Mouse (Mus musculus) gastrocnemius, postnatal 36 days (tissue): ENCODE data around the gene Cdk8. TPM values are rescaled to one million over a fixed set of nuclear protein-coding genes. Genes with fewer than 3 reads are reported as not detected.
A peak's percentile ranks its signal among the peaks of the same experiment; 100 is the strongest.

ENCODE experiments used
- DNase-seq, 2 experiments: peaks; one replicate each; pipeline ENCODE4 v3.0.0; 2022
- intact Hi-C: fragments of 180-260 bp; cut with DNase I; formaldehyde crosslinking; loops from one replicate; pipeline ENCODE4 v1.15.1; 2025
- total RNA-seq, 2 experiments: library from RNA; stranded (reverse); gene quantifications; 2 replicates each; pipeline ENCODE4 v1.2.3; 2021

The Cdk8 gene
- total RNA-seq, 2 experiments from 2014 or later, result 15.4 to 16.7 TPM

GRCm38 (mm10) chr5:146307744-146308096 lies 76.7 kb downstream of the Cdk8 start:
- no peak for DNase-seq
- intact Hi-C loops, result no loop called here

- intact Hi-C loops, result no loop called here
- DNase-seq, result no peak
Measured at GRCm38 (mm10) chr5:146314538-146314937, 83.5 kb downstream of the Cdk8 start.

GRCm38 (mm10) chr5:146315268-146315921 lies 84.4 kb downstream of the Cdk8 start:
- DNase-seq, result peak in 1 of 2 experiments; percentile 22
- intact Hi-C loops, result no loop called here

DNA sequence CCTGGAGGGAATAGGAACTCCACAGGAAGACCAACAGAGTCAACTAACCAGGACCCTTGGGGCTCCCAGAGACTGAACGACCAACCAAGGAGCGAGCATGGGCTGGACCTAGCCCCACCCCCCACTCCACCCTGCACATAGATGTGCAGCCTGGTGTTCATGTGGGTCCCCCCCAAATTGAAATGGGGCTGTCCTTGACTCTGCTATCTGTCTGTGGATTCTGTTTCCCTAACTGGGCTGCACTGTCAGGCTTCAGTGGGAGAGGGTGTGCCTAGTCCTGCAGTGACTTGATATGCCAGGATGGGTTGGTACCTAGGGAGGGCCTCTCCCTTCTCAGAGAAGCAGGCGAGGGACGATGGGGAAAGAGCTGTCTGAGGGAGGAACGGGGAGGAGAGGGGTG lies 85.3 kb downstream of the Cdk8 start:
- DNase-seq, result no peak
- intact Hi-C loops, result no loop called here

- intact Hi-C loops, result no loop called here
- DNase-seq, result peak in 1 of 2 experiments; percentile 51
Measured at GRCm38 (mm10) chr5:146318051-146318450, 87.0 kb downstream of the Cdk8 start.

- intact Hi-C loops, result no loop called here
- DNase-seq, result no peak
Measured at GRCm38 (mm10) chr5:146318461-146318860, 87.4 kb downstream of the Cdk8 start.

- intact Hi-C loops, result no loop called here
- DNase-seq, result no peak
Measured at GRCm38 (mm10) chr5:146328941-146329340, 97.9 kb downstream of the Cdk8 start.

- no peak for DNase-seq
- intact Hi-C loops, result no loop called here
Measured at GRCm38 (mm10) chr5:146329541-146329940, 98.5 kb downstream of the Cdk8 start.

GRCm38 (mm10) chr5:146330031-146330764 lies 99.2 kb downstream of the Cdk8 start:
- no peak for DNase-seq
- intact Hi-C loops, result loop anchor here (5.0 kb wide), 1 partner anchor 147 kb away; no protein-coding TSS in a partner anchor

- intact Hi-C loops, result loop anchor here (5.0 kb wide), 1 partner anchor 147 kb away; no protein-coding TSS in a partner anchor
- no peak for DNase-seq
Measured at GRCm38 (mm10) chr5:146330765-146331115, 99.7 kb downstream of the Cdk8 start.

DNA sequence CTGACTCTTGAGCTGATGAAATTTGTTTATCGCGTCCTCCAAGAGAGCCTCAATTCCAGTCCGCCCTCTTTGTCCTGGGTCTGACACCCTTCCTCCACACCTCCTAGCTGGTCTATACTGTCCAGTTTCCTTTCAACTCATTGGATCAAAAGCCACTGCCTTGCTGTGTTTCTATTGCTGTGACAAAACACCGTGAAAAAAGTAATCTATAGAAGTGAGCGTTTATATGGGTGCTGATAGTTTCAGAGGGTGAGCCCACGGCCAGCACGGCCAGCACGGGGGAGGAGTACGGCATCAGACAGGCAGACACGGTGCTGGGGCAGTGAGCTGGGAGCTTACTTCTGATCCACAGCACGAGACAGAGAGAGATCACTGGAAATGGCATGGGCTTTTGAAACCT lies 100.1 kb downstream of the Cdk8 start:
- DNase-seq, result no peak
- intact Hi-C loops, result loop anchor here (5.0 kb wide), 1 partner anchor 146 kb away; no protein-coding TSS in a partner anchor

GRCm38 (mm10) chr5:146332541-146332940 lies 101.5 kb downstream of the Cdk8 start:
- DNase-seq, result no peak
- intact Hi-C loops, result loop anchor here (5.0 kb wide), 1 partner anchor 145 kb away; no protein-coding TSS in a partner anchor

DNA sequence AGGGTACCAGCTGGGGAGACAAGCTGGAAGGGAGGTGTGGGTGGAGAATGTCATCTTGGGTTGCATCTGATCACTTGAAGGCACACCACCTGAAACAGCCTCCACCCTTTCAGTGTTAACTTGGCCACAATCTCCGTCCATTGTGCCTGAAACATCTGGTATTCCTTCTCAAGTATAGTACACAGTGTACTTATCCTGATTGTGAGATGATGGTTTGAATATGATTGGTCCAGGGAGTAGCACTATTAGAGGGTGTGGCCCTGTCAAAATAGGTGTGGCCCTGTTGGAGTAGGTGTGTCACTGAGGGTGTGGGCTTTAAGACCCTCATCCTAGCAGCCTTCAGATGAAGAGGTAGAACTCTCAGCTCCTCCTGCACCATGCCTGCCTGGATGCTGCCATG lies 103.4 kb downstream of the Cdk8 start:
- intact Hi-C loops, result loop anchor here (5.0 kb wide), 1 partner anchor 143 kb away; no protein-coding TSS in a partner anchor

GRCm38 (mm10) chr5:146338064-146338463 lies 107.0 kb downstream of the Cdk8 start:
- intact Hi-C loops, result no loop called here
- DNase-seq, result no peak

More for the DNA sequence above, 103.4 kb downstream of the Cdk8 start:
- no peak for DNase-seq

DNA sequence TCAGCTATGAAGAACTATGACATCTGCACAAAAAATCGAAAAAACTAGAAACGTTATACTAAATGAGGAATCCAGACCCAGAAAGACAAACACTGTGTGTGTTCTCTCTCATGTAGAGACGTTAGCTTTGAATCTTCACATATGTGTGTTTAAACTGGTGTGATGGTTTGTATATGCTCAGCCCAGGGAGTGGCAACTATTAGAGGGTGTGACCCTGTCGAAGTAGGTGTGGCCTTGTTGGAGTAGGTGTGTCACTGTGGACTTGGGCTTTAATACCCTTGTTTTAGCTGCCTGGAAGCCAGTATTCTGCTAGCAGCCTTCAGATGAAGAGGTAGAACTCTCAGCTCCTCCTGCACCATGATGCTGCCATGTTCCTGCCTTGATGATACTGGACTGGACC lies 109.0 kb downstream of the Cdk8 start:
- no peak for DNase-seq
- intact Hi-C loops, result no loop called here

DNA sequence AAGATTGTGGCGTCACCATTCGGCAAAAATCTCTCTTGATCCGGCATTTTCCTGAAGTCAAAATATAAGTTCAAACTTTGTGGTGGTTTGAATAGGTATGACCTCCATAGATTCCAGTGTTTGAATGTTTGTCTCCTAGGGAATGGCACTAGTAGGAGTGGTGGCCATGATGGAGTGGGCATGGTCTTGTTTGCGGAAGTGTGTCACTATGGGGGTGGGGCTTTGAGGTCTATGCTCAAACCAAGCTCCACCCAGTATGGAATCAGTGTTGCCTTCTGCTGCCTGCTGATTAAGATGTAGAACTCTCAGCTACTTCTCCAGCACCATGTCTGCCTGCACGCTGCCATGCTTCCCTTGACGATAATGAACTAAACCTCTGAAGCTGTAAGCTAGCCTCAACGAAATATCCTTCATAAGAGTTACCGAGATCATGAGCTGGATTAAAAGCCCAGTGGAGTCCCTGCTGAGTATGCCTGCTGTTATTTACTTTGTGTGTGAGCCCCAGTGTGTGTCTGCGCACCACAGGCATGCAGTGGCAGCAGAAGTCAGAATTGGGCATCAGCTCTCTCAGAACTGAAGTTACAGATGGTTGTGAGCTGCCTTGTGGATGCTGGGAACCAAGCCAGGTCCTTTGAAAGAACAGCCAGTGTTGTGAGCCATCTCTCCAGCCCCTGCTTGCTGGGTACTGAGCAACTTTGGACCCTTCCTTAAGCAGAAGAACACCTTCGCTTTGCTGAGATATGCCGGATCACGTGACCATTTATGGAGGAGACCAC lies 114.1 kb downstream of the Cdk8 start:
- intact Hi-C loops, result no loop called here

GRCm38 (mm10) chr5:146347081-146347480 lies 116.1 kb downstream of the Cdk8 start:
- intact Hi-C loops, result no loop called here
- no peak for DNase-seq

More for the DNA sequence above, 114.1 kb downstream of the Cdk8 start:
- DNase-seq, result no peak

GRCm38 (mm10) chr5:146349183-146349582 lies 118.2 kb downstream of the Cdk8 start:
- intact Hi-C loops, result no loop called here
- DNase-seq, result no peak

DNA sequence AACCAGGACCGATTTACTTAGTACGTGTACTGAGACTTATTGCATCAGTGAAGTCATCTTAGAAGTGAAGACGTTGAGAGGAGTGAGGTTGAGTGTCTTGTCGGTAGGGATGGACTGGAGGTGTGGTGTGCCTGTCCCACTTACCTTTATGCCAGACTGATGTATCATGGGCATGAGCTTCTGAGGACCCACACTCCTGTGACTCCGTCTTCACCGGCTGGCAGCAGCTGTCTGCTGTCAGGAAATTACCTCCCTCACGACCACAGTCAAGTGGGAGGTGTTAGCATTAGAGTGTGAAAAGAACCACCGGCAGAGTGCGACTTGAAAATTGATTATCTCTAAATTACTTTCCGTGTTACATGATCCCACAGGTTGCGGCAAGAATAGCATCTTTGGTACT lies 119.8 kb downstream of the Cdk8 start:
- intact Hi-C loops, result no loop called here
- no peak for DNase-seq

- no peak for DNase-seq
- intact Hi-C loops, result no loop called here
Measured at GRCm38 (mm10) chr5:146352006-146352405, 121.0 kb downstream of the Cdk8 start.
